Mouse (Mus musculus) lung, embryonic 14.5 days (tissue): ENCODE data around the gene Emilin1. TPM values are rescaled to one million over a fixed set of nuclear protein-coding genes. Genes with fewer than 3 reads are reported as not detected.

ENCODE experiments used
- ATAC-seq: fragments of 200-750 bp; cut with Nextera tagmentation; 2 replicates; pipeline ENCODE4 v1.8.0; 2017; ENCODE audit warnings: mild to moderate bottlenecking, moderate TSS enrichment, moderate library complexity; ENCODE audit not compliant: insufficient read depth
- DNase-seq: peaks from one replicate; pipeline ENCODE4 v3.0.0-alpha.2; 2015
- H3K27ac ChIP-seq: fragments of 300-500 bp; sonication (generic); 2 replicates; pipeline ENCODE4 v1.5.1; 2014; ENCODE audit warnings: low read depth, mild to moderate bottlenecking, moderate library complexity
- H3K27me3 ChIP-seq: fragments of 300-500 bp; sonication (generic); 2 replicates; pipeline ENCODE4 v1.6.1; 2014; ENCODE audit warnings: low read length, control low read depth; ENCODE audit not compliant: insufficient read depth
- H3K36me3 ChIP-seq: fragments of 300-500 bp; sonication (generic); 2 replicates; pipeline ENCODE4 v1.6.1; 2014; ENCODE audit warnings: control low read depth; ENCODE audit not compliant: insufficient read depth
- H3K4me1 ChIP-seq: fragments of 300-500 bp; sonication (generic); 2 replicates; pipeline ENCODE4 v1.6.1; 2014; ENCODE audit warnings: antibody characterized with exemption, control low read depth; ENCODE audit not compliant: insufficient read depth
- H3K4me2 ChIP-seq: fragments of 300-500 bp; sonication (generic); 2 replicates; pipeline ENCODE4 v1.6.1; 2014; ENCODE audit warnings: mild to moderate bottlenecking
- H3K4me3 ChIP-seq: fragments of 300-500 bp; sonication (generic); 2 replicates; pipeline ENCODE4 v1.5.1; 2014; ENCODE audit warnings: low read depth, low read length
- H3K9ac ChIP-seq: fragments of 300-500 bp; sonication (generic); 2 replicates; pipeline ENCODE4 v1.6.1; 2014
- H3K9me3 ChIP-seq: fragments of 300-500 bp; sonication (generic); 2 replicates; pipeline ENCODE4 v1.6.1; 2016; ENCODE audit warnings: low read depth, low read length, control low read depth
- CTCF ChIP-seq: IDR thresholded peaks from 2 replicates; pipeline ENCODE4 v1.5.1; 2016; ENCODE audit warnings: antibody characterized with exemption, low read depth
- WGBS: fragments of 180-500 bp; shearing (Covaris S2); extraction: QIAGEN DNeasy Blood & Tissue Kit; methylation state at CpG from one replicate; pipeline ENCODE4 v1.1.7; 2014; 5-methylcytosine and 5-hydroxymethylcytosine counted together
- polyA plus RNA-seq: library from polyadenylated mRNA; unstranded; fragments of >200 nt; fragmentation: Nextera tagmentation; extraction: Ambion mirVana; gene quantifications from 2 replicates; pipeline ENCODE4 v1.2.1, GENCODE M21; 2014

Gene Emilin1
- polyA plus RNA-seq, 1 experiment from 2014 or later, result 185 TPM

DNA sequence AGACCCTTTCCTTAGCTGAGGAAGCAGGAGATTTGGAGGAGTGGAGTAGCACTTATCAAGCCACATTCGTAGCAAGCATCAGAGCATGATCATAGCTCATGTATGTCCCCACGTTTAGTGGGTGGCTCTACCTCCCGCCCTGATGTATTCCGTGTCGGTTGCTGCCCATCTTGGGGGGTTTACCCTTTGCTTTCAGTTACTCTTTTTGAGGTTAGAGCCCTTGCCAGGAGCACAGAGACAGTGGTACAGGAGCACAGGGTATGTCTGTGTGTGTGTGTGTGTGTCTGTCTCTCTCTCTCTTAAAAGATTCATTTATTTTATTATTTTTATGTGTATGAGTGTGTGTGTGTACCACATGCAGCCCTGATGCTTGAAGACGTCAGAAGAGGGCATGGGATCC lies 9.9 kb downstream of the Emilin1 start:
- no peak overlapping the region for H3K9ac ChIP-seq
- DNase-seq (no peak), ATAC-seq (no peak)
- H3K4me2 ChIP-seq, result no peak overlapping the region
- H3K4me1 ChIP-seq, result 0 out of 2 replicates have a peak, but pooled peaks cover 6% of the 10 kb centered on the region
- no peak for TF ChIP-seq CTCF
- no peak overlapping the region for H3K4me3 ChIP-seq
- WGBS, result 61% methylated on average over 6 of the region's 6 CpGs
- H3K9me3 ChIP-seq, result no peaks in the 10 kb centered on the region
- peaks cover 27% of the 10 kb centered on the region for H3K36me3 ChIP-seq
- H3K27ac ChIP-seq, result no peak overlapping the region
- H3K27me3 ChIP-seq, result no peaks in the 10 kb centered on the region

DNA sequence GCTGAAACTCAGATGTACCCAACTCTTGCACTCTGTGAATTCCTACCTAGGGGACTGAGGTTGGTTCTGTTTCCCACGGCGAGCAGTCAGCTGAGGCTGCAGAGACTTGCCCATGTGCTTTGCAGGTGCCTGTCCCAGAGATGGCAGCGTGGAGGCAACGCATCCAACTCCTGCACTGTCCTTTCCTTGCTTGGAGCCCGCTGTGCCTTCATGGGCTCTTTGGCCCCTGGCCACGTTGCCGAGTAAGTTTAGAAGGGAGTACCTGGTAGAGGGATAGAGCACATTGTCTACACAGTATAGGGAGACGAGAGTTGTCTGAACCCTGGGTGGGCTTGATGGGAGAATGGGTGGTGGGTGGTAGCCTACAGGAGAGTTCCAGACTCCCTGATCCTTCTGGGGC lies 11.4 kb downstream of the Emilin1 start:
- 0 out of 2 replicates have a peak, but pooled peaks cover 6% of the 10 kb centered on the region for H3K4me1 ChIP-seq
- peaks cover 14% of the 10 kb centered on the region for H3K36me3 ChIP-seq
- no peak for TF ChIP-seq CTCF
- H3K4me2 ChIP-seq, result no peak overlapping the region
- DNase-seq, result no peak
- H3K9ac ChIP-seq, result no peak overlapping the region
- H3K27ac ChIP-seq, result no peak overlapping the region
- no peaks in the 10 kb centered on the region for H3K9me3 ChIP-seq
- H3K4me3 ChIP-seq, result no peak overlapping the region
- no peaks in the 10 kb centered on the region for H3K27me3 ChIP-seq
- 76% methylated on average over 8 of the region's 8 CpGs for WGBS
- ATAC-seq, result no peak

DNA sequence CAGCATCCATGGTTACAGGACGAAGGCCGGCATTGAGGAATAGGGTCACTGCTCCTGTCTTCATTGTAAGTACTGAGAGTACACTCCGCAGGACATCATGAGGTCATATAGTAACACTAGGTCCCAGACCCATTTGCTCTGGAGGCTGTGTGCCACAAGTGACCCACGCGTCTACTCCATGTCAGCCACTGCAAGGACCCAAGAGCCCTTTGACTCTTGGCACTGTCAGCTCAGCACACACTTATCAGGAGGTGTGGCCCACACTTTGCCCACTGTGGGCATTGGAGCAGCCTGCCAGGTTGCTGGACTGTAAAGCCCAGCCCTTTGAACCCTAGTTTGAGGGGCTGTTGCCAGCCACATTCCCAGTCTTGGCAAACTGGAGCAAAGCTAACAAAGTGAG lies 12.0 kb downstream of the Emilin1 start:
- peaks cover 8% of the 10 kb centered on the region for H3K36me3 ChIP-seq
- no peaks in the 10 kb centered on the region for H3K9me3 ChIP-seq
- no peak overlapping the region for H3K4me2 ChIP-seq
- H3K27me3 ChIP-seq, result no peaks in the 10 kb centered on the region
- no peak overlapping the region for H3K4me3 ChIP-seq
- H3K9ac ChIP-seq, result no peak overlapping the region
- 0 out of 2 replicates have a peak, but pooled peaks cover 6% of the 10 kb centered on the region for H3K4me1 ChIP-seq
- no peak overlapping the region for H3K27ac ChIP-seq
- 82% methylated on average over 5 of the region's 5 CpGs for WGBS
- no peak for TF ChIP-seq CTCF
- ATAC-seq, result no peak
- no peak for DNase-seq

DNA sequence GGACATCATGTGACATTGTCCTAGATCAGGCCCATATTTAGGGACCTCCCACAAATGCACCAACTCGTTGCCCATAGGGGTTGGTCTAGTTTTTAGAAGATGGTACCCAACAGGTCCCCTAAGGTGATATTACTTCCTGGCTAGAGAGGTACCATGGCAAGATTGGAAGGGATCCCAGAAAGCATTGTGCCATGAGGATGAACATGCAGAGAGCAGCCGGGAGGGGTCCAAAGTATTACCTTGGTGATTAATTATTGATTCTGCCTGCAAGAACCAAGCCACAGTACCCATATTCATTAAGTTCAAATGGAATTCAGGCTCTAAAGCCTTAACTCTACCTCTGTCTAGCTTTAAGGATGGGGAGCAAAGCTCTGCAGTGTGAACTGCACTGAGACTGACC lies 12.9 kb downstream of the Emilin1 start:
- no peak overlapping the region for H3K27ac ChIP-seq
- no peaks in the 10 kb centered on the region for H3K27me3 ChIP-seq
- H3K4me3 ChIP-seq, result no peak overlapping the region
- ATAC-seq, result no peak
- no peak overlapping the region for H3K9ac ChIP-seq
- WGBS, result 77% methylated on average over 2 of the region's 2 CpGs
- no peaks in the 10 kb centered on the region for H3K9me3 ChIP-seq
- TF ChIP-seq CTCF, result no peak
- H3K4me1 ChIP-seq, result 0 out of 2 replicates have a peak, but pooled peaks cover 6% of the 10 kb centered on the region
- DNase-seq, result no peak
- no peak overlapping the region for H3K4me2 ChIP-seq
- H3K36me3 ChIP-seq, result no peaks in the 10 kb centered on the region; the same call in 1 of the 2 replicates

DNA sequence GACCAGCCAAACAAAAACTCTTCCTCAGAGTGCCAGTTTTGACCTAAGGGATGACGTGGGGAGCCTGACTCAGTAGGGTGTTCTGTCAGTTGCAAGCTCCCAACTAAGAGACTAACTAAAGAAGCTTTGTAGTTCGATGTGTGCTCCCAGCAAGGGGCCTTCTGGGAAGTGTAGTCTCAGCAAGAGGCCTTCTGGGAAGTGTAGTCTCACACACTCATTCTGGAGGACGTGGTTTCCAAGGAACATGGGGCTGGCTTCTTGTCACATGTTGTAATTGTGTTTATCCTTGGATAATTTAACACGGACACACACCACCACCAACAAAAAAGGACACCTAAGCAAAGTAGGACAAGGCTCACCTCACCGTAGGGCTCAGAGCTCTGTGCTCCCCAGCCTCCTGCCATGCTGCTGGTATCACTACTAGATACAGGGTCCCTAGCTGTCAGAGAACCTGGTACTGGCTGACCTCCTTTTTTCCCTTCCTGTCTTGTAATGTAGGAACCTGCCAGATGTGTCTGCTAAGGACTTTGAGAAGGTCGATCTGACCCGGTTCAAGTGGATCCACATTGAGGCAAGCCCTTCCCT lies 14.8 kb downstream of the Emilin1 start:
- Histone ChIP-seq H3K27me3 (no peaks in the 10 kb centered on the region), H3K4me1 (no peaks in the 10 kb centered on the region), H3K4me2 (peak overlapping the region; percentile 42), H3K36me3 (no peaks in the 10 kb centered on the region), H3K27ac (no peak overlapping the region), H3K4me3 (no peak overlapping the region), H3K9ac (no peak overlapping the region), H3K9me3 (no peaks in the 10 kb centered on the region)
- no peak for TF ChIP-seq CTCF
- peak; percentile 64 for DNase-seq
- 39% methylated on average over 7 of the region's 7 CpGs for WGBS
- peak; percentile 39; the same call in 1 of the 2 replicates for ATAC-seq

DNA sequence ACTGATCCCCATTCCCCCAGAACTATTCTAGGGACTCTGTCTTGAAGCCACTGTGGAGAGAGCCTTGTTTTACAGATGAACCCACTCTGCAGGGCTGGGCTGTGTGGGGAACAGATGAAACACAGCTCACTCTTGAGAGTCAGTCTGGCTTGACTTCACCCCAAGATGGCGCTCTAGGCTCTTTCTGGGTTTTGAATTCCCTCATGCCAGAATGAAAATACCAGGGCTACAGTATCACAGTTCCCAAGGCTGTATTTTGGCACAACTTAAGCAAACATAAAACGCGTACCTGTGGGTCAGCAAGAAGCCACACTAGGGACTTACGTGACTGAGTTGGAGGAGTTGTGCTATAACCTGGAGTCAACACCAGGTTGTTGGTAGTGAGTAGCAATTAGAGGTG lies 16.9 kb downstream of the Emilin1 start:
- ATAC-seq (no peak), DNase-seq (peak; percentile 88)
- TF ChIP-seq CTCF, result peak; percentile 73
- no peak overlapping the region for H3K4me3 ChIP-seq
- H3K4me1 ChIP-seq, result no peaks in the 10 kb centered on the region
- H3K9me3 ChIP-seq, result no peaks in the 10 kb centered on the region
- 34% methylated on average over 4 of the region's 4 CpGs for WGBS
- H3K36me3 ChIP-seq, result no peaks in the 10 kb centered on the region
- no peaks in the 10 kb centered on the region for H3K27me3 ChIP-seq
- H3K9ac ChIP-seq, result no peak overlapping the region
- H3K4me2 ChIP-seq, result no peak overlapping the region
- H3K27ac ChIP-seq, result no peak overlapping the region

DNA sequence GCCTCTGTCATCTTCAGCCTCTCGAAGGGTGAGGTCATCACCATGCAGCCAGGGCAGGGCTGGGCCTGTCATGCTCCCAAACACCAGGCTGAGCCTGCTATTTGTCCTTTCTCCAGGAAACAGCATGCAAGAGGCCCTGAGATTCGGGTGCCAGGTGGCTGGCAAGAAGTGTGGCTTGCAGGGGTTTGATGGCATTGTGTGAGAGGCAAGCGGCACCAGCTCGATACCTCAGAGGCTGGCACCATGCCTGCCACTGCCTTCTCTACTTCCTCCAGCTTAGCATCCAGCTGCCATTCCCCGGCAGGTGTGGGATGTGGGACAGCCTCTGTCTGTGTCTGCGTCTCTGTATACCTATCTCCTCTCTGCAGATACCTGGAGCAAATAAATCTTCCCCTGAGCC lies 17.6 kb downstream of the Emilin1 start:
- DNase-seq (no peak), ATAC-seq (no peak)
- no peaks in the 10 kb centered on the region for H3K4me1 ChIP-seq
- H3K27ac ChIP-seq, result no peak overlapping the region
- H3K27me3 ChIP-seq, result no peaks in the 10 kb centered on the region
- TF ChIP-seq CTCF, result no peak
- no peaks in the 10 kb centered on the region for H3K9me3 ChIP-seq
- H3K9ac ChIP-seq, result no peak overlapping the region
- 76% methylated on average over 6 of the region's 6 CpGs for WGBS
- no peak overlapping the region for H3K4me3 ChIP-seq
- H3K36me3 ChIP-seq, result no peaks in the 10 kb centered on the region
- no peak overlapping the region for H3K4me2 ChIP-seq
